Mouse (Mus musculus) heart, postnatal 0 days (tissue): Measurements from ENCODE around the gene Gm10638.

Source experiments
- CTCF ChIP-seq: IDR thresholded peaks from 2 replicates; pipeline ENCODE4 v1.5.1; 2016; ENCODE audit warnings: antibody characterized with exemption, control low read depth, low read depth
- EP300 ChIP-seq: IDR thresholded peaks from 2 replicates; pipeline ENCODE4 v1.6.1; 2016; ENCODE audit warnings: antibody characterized with exemption, low read depth

GRCm38 (mm10) chr8:86734954-86735353, 10.5 kb upstream of the Gm10638 start:
- TF ChIP-seq CTCF (no peak), EP300 (no peak)
